In genomic region chr6:149100174-149101075, GRCm38 (mm10) we compare ENCODE assay signal across 8 mouse cellular contexts. TPM values are rescaled to one million over a fixed set of nuclear protein-coding genes. Genes with fewer than 3 reads are reported as not detected.
A peak's percentile ranks its signal among the peaks of the same experiment; 100 is the strongest.
DNase-seq lines count a peak whose midpoint lies in the region; ATAC-seq lines count a peak whose summit lies in the region.

No protein-coding gene starts in this region.

- H3K4me1 ChIP-seq in embryonic facial prominence, embryonic 11.5 days (ENCODE audit: control insufficient read depth, insufficient read depth, low read length), result no peaks in the 10 kb centered on the region

- H3K27me3 ChIP-seq in embryonic facial prominence, embryonic 11.5 days (ENCODE audit: control insufficient read depth, insufficient read depth, low read length), result no peaks in the 10 kb centered on the region

- DNase-seq in adrenal gland, postnatal 36 days, result peak; percentile 75 to 81
- peak; percentile 68 for DNase-seq in embryonic facial prominence, embryonic 11.5 days (ENCODE audit: low spot score)
- peak; percentile 54 to 81 for DNase-seq in heart, adult 18-20 months
- DNase-seq in kidney, adult 18-20 months, result peak; percentile 86
- DNase-seq in left cerebral cortex, postnatal 4 days, result peak; percentile 71
- DNase-seq in mesoderm, embryonic 11.5 days (ENCODE audit: low read depth, low spot score), result peak; percentile 71
- peak; percentile 44 to 54 for DNase-seq in right cerebral cortex, postnatal 36 days (ENCODE audit: low spot score in 2 of 2)

- peak overlapping the region; percentile 85 for H3K4me3 ChIP-seq in embryonic facial prominence, embryonic 11.5 days (ENCODE audit: low read depth, low read length)

- intact Hi-C loops in left cerebral cortex, postnatal 4 days (cut with DNase I), result loop anchor here (5.0 kb wide), 1 partner anchor 38 kb away; no protein-coding TSS in a partner anchor

- H3K27ac ChIP-seq in embryonic facial prominence, embryonic 11.5 days (replicated peaks; ENCODE audit: low read depth, low read length), result peak overlapping the region; percentile 86

- ATAC-seq in embryonic facial prominence, embryonic 11.5 days (replicated peaks; ENCODE audit: insufficient number of reproducible peaks, low FRiP score, low TSS enrichment, low read depth), result peak; percentile 63
- ATAC-seq in inflammation-experienced regulatory T-cells, adult 6 months, result no peak

- peak overlapping the region; percentile 79 for H3K4me2 ChIP-seq in embryonic facial prominence, embryonic 11.5 days (ENCODE audit: low read depth, low read length)

- WGBS in embryonic facial prominence, embryonic 11.5 days, result 2% methylated on average over 51 of the region's 52 CpGs

- H3K36me3 ChIP-seq in embryonic facial prominence, embryonic 11.5 days (replicated peaks; ENCODE audit: control insufficient read depth, insufficient read depth, low read depth, low read length), result no peaks in the 10 kb centered on the region

- H3K9me3 ChIP-seq in embryonic facial prominence, embryonic 11.5 days (replicated peaks; ENCODE audit: control insufficient read depth, low read length), result no peaks in the 10 kb centered on the region

- peak overlapping the region; percentile 91 for H3K9ac ChIP-seq in embryonic facial prominence, embryonic 11.5 days (replicated peaks; ENCODE audit: low read length)

RNA-seq across cellular contexts. Expression of gene Dennd5b, which starts 1.1 kb away (rescaled TPM):
- total RNA-seq in adrenal gland, postnatal 36 days (2021), result 10 to 100 TPM; 13.0 to 18.4 TPM
- polyA plus RNA-seq in embryonic facial prominence, embryonic 11.5 days (2014; fragmentation: Nextera tagmentation; extraction: Ambion mirVana), result 7.6 and 9.8 TPM in 2 replicates
- 10 to 100 TPM; 15.9 to 16.1 TPM for total RNA-seq in heart, adult 18-20 months (2021)
- 10 to 100 TPM; 43.8 to 46.8 TPM for total RNA-seq in left cerebral cortex, postnatal 4 days (2021)
- polyA plus RNA-seq in inflammation-experienced regulatory T-cells, adult 6 months (2017; shearing (Covaris generic)), result under 1 TPM; 0.23 to 0.66 (median 0.57) TPM

RNA-seq across cellular contexts. Expression of gene Gm10203, which starts 29.5 kb away (rescaled TPM):
- total RNA-seq in adrenal gland, postnatal 36 days (2021), result not detected
- not detected in 2 replicates for polyA plus RNA-seq in embryonic facial prominence, embryonic 11.5 days (2014; fragmentation: Nextera tagmentation; extraction: Ambion mirVana)
- not detected for total RNA-seq in heart, adult 18-20 months (2021)
- not detected for total RNA-seq in left cerebral cortex, postnatal 4 days (2021)
- not detected for polyA plus RNA-seq in inflammation-experienced regulatory T-cells, adult 6 months (2017; shearing (Covaris generic))

RNA-seq across cellular contexts. Expression of gene Etfbkmt, which starts 39.2 kb away (rescaled TPM):
- 10 to 100 TPM; 17.6 to 28.1 TPM for total RNA-seq in adrenal gland, postnatal 36 days (2021)
- 11.4 and 12.2 TPM in 2 replicates for polyA plus RNA-seq in embryonic facial prominence, embryonic 11.5 days (2014; fragmentation: Nextera tagmentation; extraction: Ambion mirVana)
- total RNA-seq in heart, adult 18-20 months (2021), result 10 to 100 TPM; 21.6 to 27.4 TPM
- 1 to 10 TPM; 3.7 to 4.3 TPM for total RNA-seq in left cerebral cortex, postnatal 4 days (2021)
- 10 to 100 TPM; 42.0 to 73.9 (median 68.8) TPM for polyA plus RNA-seq in inflammation-experienced regulatory T-cells, adult 6 months (2017; shearing (Covaris generic))
